Mouse (Mus musculus) testis, adult 2 months (tissue): ENCODE results near the gene Asic2.

ENCODE experiments used
- CTCF ChIP-seq: fragments of 200-500 bp; IDR thresholded peaks from 2 replicates; pipeline ENCODE4 v1.5.1; 2012; ENCODE audit warnings: low read depth, mild to moderate bottlenecking, inconsistent platforms, low read length, moderate library complexity; ENCODE audit not compliant: control insufficient read depth, insufficient read depth, insufficient replicate concordance
- POLR2A ChIP-seq: fragments of 200-500 bp; IDR thresholded peaks from 2 replicates; pipeline ENCODE4 v1.6.1; 2012; ENCODE audit warnings: low read depth, mild to moderate bottlenecking, inconsistent platforms, low read length, moderate library complexity; ENCODE audit not compliant: control insufficient read depth

- no peak for TF ChIP-seq POLR2A
- TF ChIP-seq CTCF: no peak
These were observed 1081.2 kb downstream of the Asic2 start for GRCm38 (mm10) chr11:80887021-80887420.
